Mouse (Mus musculus) neural tube, embryonic 14.5 days (tissue): ENCODE data around the gene Far2. TPM values are rescaled to one million over a fixed set of nuclear protein-coding genes. Genes with fewer than 3 reads are reported as not detected.

Source experiments
- ATAC-seq: fragments of 200-750 bp; cut with Nextera tagmentation; 2 replicates; pipeline ENCODE4 v1.8.0; 2017; ENCODE audit warnings: low read depth, mild to moderate bottlenecking, moderate TSS enrichment, moderate library complexity
- H3K27ac ChIP-seq: fragments of 300-500 bp; sonication (generic); 2 replicates; pipeline ENCODE4 v1.5.1; 2014; ENCODE audit warnings: low read depth, mild to moderate bottlenecking, control low read depth, low read length, moderate library complexity, mixed read lengths
- H3K27me3 ChIP-seq: fragments of 300-500 bp; sonication (generic); 2 replicates; pipeline ENCODE4 v1.6.1; 2014; ENCODE audit warnings: low read length; ENCODE audit not compliant: control insufficient read depth, insufficient read depth
- H3K36me3 ChIP-seq: fragments of 300-500 bp; sonication (generic); 2 replicates; pipeline ENCODE4 v1.6.1; 2014; ENCODE audit warnings: low read length, mixed read lengths; ENCODE audit not compliant: control insufficient read depth, insufficient read depth
- H3K4me1 ChIP-seq: fragments of 300-500 bp; sonication (generic); 2 replicates; pipeline ENCODE4 v1.6.1; 2014; ENCODE audit warnings: low read length; ENCODE audit not compliant: control insufficient read depth, insufficient read depth
- H3K4me2 ChIP-seq: fragments of 300-500 bp; sonication (generic); 2 replicates; pipeline ENCODE4 v1.6.1; 2014; ENCODE audit warnings: mild to moderate bottlenecking, low read depth, low read length, control low read depth
- H3K4me3 ChIP-seq: fragments of 300-500 bp; sonication (generic); 2 replicates; pipeline ENCODE4 v1.5.1; 2014; ENCODE audit warnings: low read depth, low read length, control low read depth, mixed read lengths
- H3K9ac ChIP-seq: fragments of 300-500 bp; sonication (generic); replicated peaks from 2 replicates; pipeline ENCODE4 v1.6.1; 2014; ENCODE audit warnings: low read depth, mild to moderate bottlenecking, control low read depth, low read length, mixed read lengths
- H3K9me3 ChIP-seq: fragments of 300-500 bp; sonication (generic); 2 replicates; pipeline ENCODE4 v1.6.1; 2016; ENCODE audit warnings: low read length; ENCODE audit not compliant: control insufficient read depth
- WGBS: fragments of 180-500 bp; shearing (Covaris S2); extraction: QIAGEN DNeasy Blood & Tissue Kit; methylation state at CpG from one replicate; pipeline ENCODE4 v1.1.7; 2014; 5-methylcytosine and 5-hydroxymethylcytosine counted together
- polyA plus RNA-seq: library from polyadenylated mRNA; unstranded; fragments of >200 nt; fragmentation: Nextera tagmentation; extraction: Ambion mirVana; gene quantifications from 2 replicates; pipeline ENCODE4 v1.2.1, GENCODE M21; 2014

The Far2 gene
- polyA plus RNA-seq, 1 experiment from 2014 or later = 29.8 TPM

GRCm38 (mm10) chr6:148073599-148073998 lies 26.5 kb downstream of the Far2 start:
- Histone ChIP-seq H3K27ac (no peak overlapping the region), H3K9me3 (no peaks in the 10 kb centered on the region), H3K4me1 (no peaks in the 10 kb centered on the region), H3K36me3 (no peaks in the 10 kb centered on the region), H3K4me2 (no peak overlapping the region), H3K27me3 (no peaks in the 10 kb centered on the region), H3K9ac (no peak overlapping the region), H3K4me3 (no peak overlapping the region)
- ATAC-seq = no peak
- 70% methylated on average over 3 of the region's 3 CpGs for WGBS

DNA sequence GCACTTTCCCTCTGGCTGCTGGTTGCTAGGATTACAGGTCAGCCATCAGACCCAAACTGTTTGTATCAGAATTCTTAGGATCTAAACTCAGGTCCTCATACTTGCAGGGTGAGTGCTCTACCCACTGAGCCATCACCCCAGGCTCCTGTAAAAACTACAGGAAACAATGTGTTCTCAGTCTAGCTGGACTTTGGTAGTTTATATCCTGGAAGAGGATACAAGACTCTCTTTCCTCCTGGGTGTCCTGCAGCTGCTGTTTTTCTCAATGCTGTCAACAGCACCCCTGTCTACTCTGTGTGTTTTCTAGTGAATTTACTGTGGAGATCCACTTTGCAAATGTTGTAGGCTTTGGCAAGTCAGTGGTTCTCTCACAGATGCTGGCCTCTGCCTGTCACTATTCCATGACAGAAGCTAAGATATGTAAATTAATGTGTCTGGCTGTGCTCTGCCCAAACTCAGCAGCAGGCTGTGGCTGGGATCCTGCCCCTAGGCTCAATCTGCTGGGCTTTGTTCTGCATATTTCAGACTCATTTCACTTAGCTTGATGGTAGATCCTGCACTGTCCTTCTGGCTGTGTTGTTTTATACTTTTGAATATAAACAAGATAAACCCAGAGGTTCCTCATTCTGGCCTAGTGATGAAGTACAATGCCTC lies 27.3 kb downstream of the Far2 start:
- Histone ChIP-seq H3K27ac (no peak overlapping the region), H3K4me2 (no peak overlapping the region), H3K27me3 (no peaks in the 10 kb centered on the region), H3K4me1 (no peaks in the 10 kb centered on the region), H3K9me3 (no peaks in the 10 kb centered on the region), H3K4me3 (no peak overlapping the region), H3K36me3 (no peaks in the 10 kb centered on the region), H3K9ac (no peak overlapping the region)
- no peak for ATAC-seq

GRCm38 (mm10) chr6:148083864-148084263 lies 36.8 kb downstream of the Far2 start:
- H3K4me1 ChIP-seq = no peaks in the 10 kb centered on the region
- WGBS = 89% methylated on average over 2 of the region's 2 CpGs
- H3K27me3 ChIP-seq = no peaks in the 10 kb centered on the region
- H3K4me3 ChIP-seq = no peak overlapping the region
- H3K4me2 ChIP-seq = no peak overlapping the region
- H3K9me3 ChIP-seq = no peaks in the 10 kb centered on the region
- no peak for ATAC-seq
- no peaks in the 10 kb centered on the region for H3K36me3 ChIP-seq
- no peak overlapping the region for H3K27ac ChIP-seq
- no peak overlapping the region for H3K9ac ChIP-seq

GRCm38 (mm10) chr6:148084403-148084802 lies 37.3 kb downstream of the Far2 start:
- Histone ChIP-seq H3K27me3 (no peaks in the 10 kb centered on the region), H3K4me1 (no peaks in the 10 kb centered on the region), H3K9me3 (no peaks in the 10 kb centered on the region), H3K4me3 (no peak overlapping the region), H3K4me2 (no peak overlapping the region), H3K36me3 (no peaks in the 10 kb centered on the region), H3K9ac (no peak overlapping the region), H3K27ac (no peak overlapping the region)
- ATAC-seq = no peak
- WGBS = 89% methylated on average over 2 of the region's 2 CpGs

DNA sequence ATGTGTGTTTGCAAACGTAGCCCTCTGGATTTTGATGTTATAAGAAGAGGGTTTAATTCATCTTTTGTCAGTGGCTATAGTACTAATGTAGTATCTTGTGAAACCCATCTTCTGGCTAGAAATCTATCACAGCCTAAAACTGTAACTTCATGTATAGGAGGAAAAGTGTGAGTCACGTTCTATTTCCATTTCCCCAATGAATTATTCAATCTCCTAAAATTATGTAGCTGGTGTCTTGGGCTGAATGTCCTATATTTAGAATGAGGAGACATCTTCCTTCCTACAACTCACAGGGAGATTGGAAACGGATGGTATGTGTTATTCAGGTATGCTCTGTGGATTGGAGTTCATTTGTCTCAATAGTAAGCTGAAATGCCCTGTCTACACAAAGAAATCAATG lies 50.0 kb downstream of the Far2 start:
- H3K4me1 ChIP-seq = no peaks in the 10 kb centered on the region
- H3K9me3 ChIP-seq = no peaks in the 10 kb centered on the region
- no peak for ATAC-seq
- H3K9ac ChIP-seq = no peak overlapping the region
- no peaks in the 10 kb centered on the region for H3K27me3 ChIP-seq
- H3K4me3 ChIP-seq = no peak overlapping the region
- 75% methylated on average over 3 of the region's 3 CpGs for WGBS
- no peaks in the 10 kb centered on the region for H3K36me3 ChIP-seq
- H3K27ac ChIP-seq = no peak overlapping the region
- no peak overlapping the region for H3K4me2 ChIP-seq

DNA sequence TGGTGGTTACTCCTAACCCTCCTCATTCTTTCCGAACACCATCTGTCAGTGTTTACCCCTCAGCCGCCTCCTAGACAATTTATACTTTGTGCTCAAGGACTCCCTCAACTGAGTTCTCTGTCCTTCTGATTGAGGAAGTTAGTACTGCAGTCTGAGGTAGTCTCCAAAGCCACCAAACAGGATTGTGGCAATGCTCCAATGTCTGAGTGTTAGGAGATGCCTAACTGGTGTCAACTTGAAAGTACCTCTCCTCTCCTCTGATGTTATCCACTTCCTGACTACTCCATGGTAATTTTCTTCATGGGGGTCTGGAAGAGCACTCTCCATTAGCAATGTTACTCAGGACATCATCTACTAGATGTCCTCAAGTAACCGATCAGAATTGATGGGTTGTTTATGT lies 54.9 kb downstream of the Far2 start:
- Histone ChIP-seq H3K9ac (no peak overlapping the region), H3K36me3 (no peaks in the 10 kb centered on the region), H3K4me3 (no peak overlapping the region), H3K27ac (no peak overlapping the region), H3K27me3 (no peaks in the 10 kb centered on the region), H3K4me1 (no peaks in the 10 kb centered on the region), H3K9me3 (no peaks in the 10 kb centered on the region), H3K4me2 (no peak overlapping the region)
- no peak for ATAC-seq
- 89% methylated on average over 3 of the region's 3 CpGs for WGBS

DNA sequence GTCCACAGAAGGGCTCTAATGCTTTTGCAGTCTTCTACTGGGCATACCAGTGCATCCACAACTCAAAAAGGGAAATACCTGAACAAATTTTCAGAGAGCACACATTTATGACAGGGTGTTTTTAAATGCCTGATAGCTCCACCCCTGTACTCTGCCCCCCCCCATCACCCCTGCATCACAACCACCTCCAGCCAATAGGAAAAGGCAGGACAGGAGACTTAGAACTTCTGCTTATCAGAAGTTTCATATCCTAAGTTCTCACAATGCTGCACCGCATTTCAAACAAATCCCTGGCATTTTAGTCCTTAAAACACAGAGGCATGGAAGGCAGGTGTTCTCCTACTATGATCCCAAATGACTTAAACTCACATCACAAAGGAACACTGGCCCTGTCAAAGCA lies 55.4 kb downstream of the Far2 start:
- Histone ChIP-seq H3K4me2 (no peak overlapping the region), H3K36me3 (no peaks in the 10 kb centered on the region), H3K4me3 (no peak overlapping the region), H3K27me3 (no peaks in the 10 kb centered on the region), H3K4me1 (no peaks in the 10 kb centered on the region), H3K27ac (no peak overlapping the region), H3K9me3 (no peaks in the 10 kb centered on the region), H3K9ac (no peak overlapping the region)
- 93% methylated on average over 1 of the region's 1 CpGs for WGBS
- ATAC-seq = no peak

- no peaks in the 10 kb centered on the region for H3K27me3 ChIP-seq
- H3K4me3 ChIP-seq = no peak overlapping the region
- no peak overlapping the region for H3K4me2 ChIP-seq
- no peaks in the 10 kb centered on the region for H3K4me1 ChIP-seq
- H3K27ac ChIP-seq = no peak overlapping the region
- no peak overlapping the region for H3K9ac ChIP-seq
- 38% methylated on average over 9 of the region's 9 CpGs for WGBS
- H3K36me3 ChIP-seq = no peaks in the 10 kb centered on the region
- no peak for ATAC-seq
- H3K9me3 ChIP-seq = no peaks in the 10 kb centered on the region
Observed at GRCm38 (mm10) chr6:148104212-148104611, 57.2 kb downstream of the Far2 start.

- WGBS = 76% methylated on average over 9 of the region's 9 CpGs
Observed at GRCm38 (mm10) chr6:148105722-148106268, 58.7 kb downstream of the Far2 start.

More at GRCm38 (mm10) chr6:148105722-148106268, 58.7 kb downstream of the Far2 start:
- no peaks in the 10 kb centered on the region for H3K36me3 ChIP-seq
- H3K4me2 ChIP-seq = no peak overlapping the region
- no peak for ATAC-seq
- no peaks in the 10 kb centered on the region for H3K27me3 ChIP-seq
- no peaks in the 10 kb centered on the region for H3K9me3 ChIP-seq
- H3K9ac ChIP-seq = no peak overlapping the region
- no peak overlapping the region for H3K27ac ChIP-seq
- no peaks in the 10 kb centered on the region for H3K4me1 ChIP-seq
- no peak overlapping the region for H3K4me3 ChIP-seq
